Mouse (Mus musculus): ENCODE measurements around the gene Hsd11b2. TPM values are rescaled to one million over a fixed set of nuclear protein-coding genes. Genes with fewer than 3 reads are reported as not detected.

Hsd11b2 gene
- polyA plus RNA-seq, 1 experiment from 2014 or later: 0.87 TPM

DNA sequence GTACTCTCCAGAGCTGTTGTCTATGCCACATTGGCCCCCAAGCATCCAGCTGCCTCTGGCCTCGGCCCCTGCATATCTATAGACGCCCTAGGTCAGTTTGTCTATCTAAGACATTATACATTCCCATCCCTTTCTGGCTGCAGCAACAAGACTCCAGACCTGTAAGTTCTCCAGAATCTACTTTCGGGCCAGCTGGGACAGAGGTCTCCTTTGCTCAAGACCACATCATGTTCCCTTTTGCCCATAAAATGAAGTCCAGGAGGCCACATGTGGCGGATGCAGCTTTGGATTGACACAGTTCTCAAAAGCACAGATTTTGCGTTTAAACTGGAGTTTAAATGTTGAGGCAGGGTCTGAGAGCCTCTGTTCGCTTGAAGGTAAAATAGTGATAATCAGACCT, 4.4 kb upstream of the Hsd11b2 start:
- Histone ChIP-seq H3K27me3 (peaks cover 29% of the 10 kb centered on the region), H3K36me3 (no peaks in the 10 kb centered on the region), H3K4me1 (peaks cover 32% of the 10 kb centered on the region), H3K4me3 (no peak overlapping the region), H3K9me3 (no peaks in the 10 kb centered on the region), H3K27ac (no peak overlapping the region), H3K4me2 (no peak overlapping the region), H3K9ac (no peak overlapping the region)
- no peak for ATAC-seq (ENCODE audit: insufficient number of reproducible peaks, insufficient read depth, low FRiP score, low TSS enrichment, low read depth)
- 88% methylated on average over 6 of the region's 6 CpGs for WGBS

DNA sequence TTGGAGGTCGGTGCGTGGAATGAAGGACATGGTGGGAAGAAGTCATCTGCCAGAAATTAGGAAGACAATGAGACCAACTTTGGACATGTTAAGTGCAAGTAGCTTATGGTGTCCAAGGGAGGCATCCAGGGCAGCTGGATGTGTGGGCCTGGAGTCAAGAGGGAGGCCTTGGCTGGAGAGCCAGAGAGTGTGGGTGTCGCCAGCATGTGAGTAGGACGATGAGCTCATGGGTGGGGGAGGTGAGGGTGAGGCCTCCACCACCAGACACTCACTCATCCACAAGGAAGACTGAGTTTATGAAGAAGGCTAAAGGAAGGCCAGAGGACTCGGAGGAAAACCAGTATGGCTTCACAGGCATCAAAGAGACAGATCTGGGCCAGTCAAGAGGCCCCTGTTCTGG, 3.9 kb upstream of the Hsd11b2 start:
- no peaks in the 10 kb centered on the region for H3K36me3 ChIP-seq
- no peak overlapping the region for H3K4me2 ChIP-seq
- H3K9ac ChIP-seq: no peak overlapping the region
- peaks cover 34% of the 10 kb centered on the region for H3K27me3 ChIP-seq
- WGBS: 72% methylated on average over 5 of the region's 5 CpGs
- ATAC-seq (ENCODE audit: insufficient number of reproducible peaks, insufficient read depth, low FRiP score, low TSS enrichment, low read depth): no peak
- peaks cover 32% of the 10 kb centered on the region for H3K4me1 ChIP-seq
- H3K4me3 ChIP-seq: no peak overlapping the region
- H3K9me3 ChIP-seq: no peaks in the 10 kb centered on the region
- H3K27ac ChIP-seq: no peak overlapping the region

DNA sequence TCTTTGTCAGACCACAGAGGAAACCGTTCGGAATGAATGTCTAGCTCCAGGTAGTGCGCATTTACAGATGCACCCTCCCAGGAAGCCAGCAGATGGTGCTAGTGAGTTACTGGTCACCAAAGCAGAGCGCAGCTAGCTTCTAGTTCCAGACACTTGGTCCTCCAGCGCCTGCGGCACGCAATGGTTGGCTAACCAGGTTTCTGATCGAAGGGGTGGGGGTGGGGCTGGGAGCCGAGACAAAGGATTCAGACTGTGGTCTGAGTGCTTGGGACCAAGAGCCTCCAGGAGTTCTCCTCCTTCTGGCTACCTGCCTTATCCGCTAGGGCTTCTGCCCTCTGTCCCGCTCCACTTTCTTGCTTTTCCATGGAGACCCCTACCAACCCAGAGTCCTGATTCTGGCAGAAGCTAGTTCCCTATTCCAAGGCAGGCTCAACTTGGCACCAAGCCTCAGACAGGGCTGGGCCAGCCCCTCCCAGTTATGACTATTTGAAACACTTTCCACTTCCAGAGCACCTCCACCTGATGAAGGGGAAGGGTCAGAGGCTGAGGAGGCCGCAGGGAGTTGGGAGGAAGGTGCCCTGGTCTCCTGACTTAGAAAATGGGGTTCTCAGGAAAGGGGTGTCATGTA, 2.4 kb upstream of the Hsd11b2 start:
- no peak overlapping the region for H3K27ac ChIP-seq
- H3K36me3 ChIP-seq: 0 out of 2 replicates have a peak, but pooled peaks cover 1% of the 10 kb centered on the region
- ATAC-seq (ENCODE audit: insufficient number of reproducible peaks, insufficient read depth, low FRiP score, low TSS enrichment, low read depth): 0 out of 2 replicates have a peak, but pooled peaks have one; percentile 30
- peaks cover 29% of the 10 kb centered on the region for H3K4me1 ChIP-seq
- 10% methylated on average over 12 of the region's 12 CpGs for WGBS
- no peaks in the 10 kb centered on the region for H3K9me3 ChIP-seq
- H3K27me3 ChIP-seq: peaks cover 43% of the 10 kb centered on the region
- peak overlapping the region; percentile 51 for H3K4me2 ChIP-seq
- H3K4me3 ChIP-seq: peak overlapping the region; percentile 20
- H3K9ac ChIP-seq: 0 out of 2 replicates have a peak overlapping the region, but pooled peaks have one; percentile 44

DNA sequence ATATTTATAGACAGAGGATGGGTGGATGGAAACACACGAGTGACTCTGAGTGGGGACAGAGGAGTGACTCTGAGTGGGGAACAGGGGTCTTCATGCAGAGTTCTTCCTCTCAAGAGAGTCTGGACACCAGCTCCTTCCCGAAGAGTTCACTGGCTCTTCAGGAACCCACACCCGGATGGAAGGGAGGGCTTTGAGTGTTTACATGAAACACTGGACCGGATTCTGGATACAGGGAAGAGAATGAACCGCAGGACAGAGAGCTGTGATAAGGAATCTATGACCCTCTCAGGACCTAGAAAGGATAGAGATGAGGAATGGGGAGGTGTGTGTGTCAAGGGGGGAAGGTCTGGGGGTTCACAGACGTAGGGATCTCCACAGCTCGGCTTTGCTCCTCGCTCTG, 1.2 kb upstream of the Hsd11b2 start:
- Histone ChIP-seq H3K9me3 (no peaks in the 10 kb centered on the region), H3K4me2 (no peak overlapping the region), H3K4me3 (no peak overlapping the region), H3K4me1 (peaks cover 31% of the 10 kb centered on the region), H3K36me3 (peaks cover 9% of the 10 kb centered on the region), H3K9ac (no peak overlapping the region), H3K27ac (no peak overlapping the region), H3K27me3 (peaks cover 43% of the 10 kb centered on the region)
- ATAC-seq (ENCODE audit: insufficient number of reproducible peaks, insufficient read depth, low FRiP score, low TSS enrichment, low read depth): no peak
- WGBS: 40% methylated on average over 8 of the region's 8 CpGs

DNA sequence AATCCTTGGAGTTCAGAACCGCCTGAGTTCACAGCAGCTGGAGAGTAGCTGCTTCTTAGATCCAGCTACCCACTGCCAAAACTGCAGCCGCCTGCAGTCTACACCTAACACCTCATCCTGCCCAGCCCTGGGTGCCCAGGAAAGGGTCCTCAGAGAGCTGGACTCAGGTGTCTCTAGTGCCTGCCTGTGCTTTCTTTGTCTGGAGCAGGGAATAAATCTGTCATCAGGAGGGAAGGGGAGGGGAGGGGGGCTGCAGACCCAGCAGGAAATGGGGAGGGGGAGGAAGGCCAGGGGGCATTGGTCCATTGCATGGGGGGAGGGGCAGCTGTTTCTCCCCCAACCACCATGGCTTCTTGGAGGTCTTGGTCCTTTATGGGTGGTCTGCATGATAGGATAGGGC, 1.0 kb downstream of the Hsd11b2 start:
- Histone ChIP-seq H3K27me3 (peaks cover 43% of the 10 kb centered on the region), H3K27ac (no peak overlapping the region), H3K36me3 (peaks cover 24% of the 10 kb centered on the region), H3K4me3 (peak overlapping the region; percentile 60), H3K9me3 (no peaks in the 10 kb centered on the region), H3K9ac (peak overlapping the region; percentile 72; the same call in 1 of the 2 replicates), H3K4me2 (peak overlapping the region; percentile 97), H3K4me1 (peaks cover 31% of the 10 kb centered on the region)
- WGBS: 0% methylated on average over 2 of the region's 2 CpGs
- ATAC-seq (ENCODE audit: insufficient number of reproducible peaks, insufficient read depth, low FRiP score, low TSS enrichment, low read depth): no peak

DNA sequence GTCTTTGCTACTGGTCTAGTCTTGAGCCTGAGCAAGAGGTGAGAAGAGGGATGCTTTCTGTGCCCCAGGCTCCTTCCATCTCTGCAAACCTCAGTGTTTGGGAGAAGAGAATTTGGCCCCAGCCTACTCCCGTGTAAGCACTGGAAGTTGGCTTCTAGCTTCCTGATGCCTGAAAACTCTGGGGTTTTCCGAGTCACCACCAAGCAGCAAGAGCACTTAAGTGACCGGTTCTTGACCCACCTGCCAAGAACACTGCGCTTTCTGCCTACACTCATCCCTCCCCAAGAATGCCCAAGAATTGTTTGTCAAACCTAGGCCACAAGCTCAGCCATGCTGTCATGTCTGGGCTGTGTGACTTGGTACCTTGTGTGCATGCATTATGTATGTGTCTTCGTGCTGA, 2.0 kb downstream of the Hsd11b2 start:
- Histone ChIP-seq H3K4me2 (no peak overlapping the region), H3K9me3 (no peaks in the 10 kb centered on the region), H3K4me3 (no peak overlapping the region), H3K36me3 (peaks cover 34% of the 10 kb centered on the region), H3K4me1 (peaks cover 31% of the 10 kb centered on the region), H3K27ac (no peak overlapping the region), H3K9ac (no peak overlapping the region), H3K27me3 (peaks cover 43% of the 10 kb centered on the region)
- ATAC-seq (ENCODE audit: insufficient number of reproducible peaks, insufficient read depth, low FRiP score, low TSS enrichment, low read depth): no peak
- 35% methylated on average over 5 of the region's 5 CpGs for WGBS

DNA sequence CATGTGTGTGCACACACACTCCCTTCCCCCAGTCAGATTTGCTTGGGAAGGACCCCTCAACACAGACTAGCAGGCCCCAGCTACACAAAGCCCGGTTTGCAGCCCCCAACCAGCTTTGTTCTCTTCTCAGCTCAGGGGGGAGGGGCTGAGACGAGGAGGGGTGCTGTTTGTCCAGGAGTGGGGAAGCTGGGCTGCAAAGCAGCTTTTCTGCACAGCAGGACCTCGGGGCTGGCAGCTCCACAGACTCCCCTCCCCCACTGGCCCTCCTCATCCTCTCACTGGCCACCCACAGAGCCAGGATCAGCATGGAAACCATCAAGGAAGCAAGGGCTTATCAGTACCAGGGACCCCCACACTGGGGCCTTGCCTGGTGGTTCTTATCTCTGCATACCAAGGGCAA, 2.5 kb downstream of the Hsd11b2 start:
- no peak overlapping the region for H3K9ac ChIP-seq
- H3K27ac ChIP-seq: no peak overlapping the region

DNA sequence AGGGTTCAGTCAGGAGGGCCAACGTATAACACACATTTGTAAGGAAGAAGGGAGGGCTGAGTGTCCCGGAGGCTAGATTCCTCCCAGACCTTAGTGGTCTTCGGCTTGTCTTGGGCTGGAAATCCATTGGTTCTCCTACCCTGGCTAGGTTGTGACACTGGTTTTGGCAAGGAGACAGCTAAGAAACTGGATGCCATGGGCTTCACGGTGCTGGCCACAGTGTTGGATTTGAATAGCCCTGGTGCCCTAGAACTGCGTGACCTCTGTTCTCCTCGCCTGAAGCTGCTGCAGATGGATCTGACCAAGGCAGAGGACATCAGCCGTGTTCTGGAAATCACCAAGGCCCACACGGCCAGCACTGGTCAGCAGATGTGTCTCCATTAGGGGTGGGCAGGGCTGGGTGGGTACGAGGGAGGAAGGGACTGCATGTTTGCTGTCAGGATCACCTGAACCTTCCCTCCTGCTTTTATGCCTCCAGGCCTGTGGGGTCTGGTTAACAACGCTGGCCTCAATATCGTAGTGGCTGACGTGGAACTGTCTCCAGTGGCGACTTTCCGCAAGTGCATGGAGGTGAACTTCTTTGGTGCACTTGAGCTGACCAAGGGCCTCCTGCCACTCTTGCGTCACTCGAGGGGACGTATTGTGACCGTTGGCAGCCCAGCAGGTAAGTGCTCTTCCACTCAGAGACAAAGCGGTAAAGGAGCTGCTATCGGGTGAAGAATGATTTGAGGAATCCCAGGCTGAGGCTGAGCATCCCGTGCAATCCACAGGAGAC, 3.6 kb downstream of the Hsd11b2 start:
- peaks cover 32% of the 10 kb centered on the region for H3K27me3 ChIP-seq
- no peak for ATAC-seq (ENCODE audit: insufficient number of reproducible peaks, insufficient read depth, low FRiP score, low TSS enrichment, low read depth)
- WGBS: 83% methylated on average over 21 of the region's 21 CpGs
- peaks cover 25% of the 10 kb centered on the region for H3K4me1 ChIP-seq
- H3K4me2 ChIP-seq: no peak overlapping the region
- H3K36me3 ChIP-seq: peaks cover 41% of the 10 kb centered on the region
- no peak overlapping the region for H3K4me3 ChIP-seq
- no peak overlapping the region for H3K27ac ChIP-seq
- no peaks in the 10 kb centered on the region for H3K9me3 ChIP-seq
- H3K9ac ChIP-seq: no peak overlapping the region

More for the DNA sequence above, 2.5 kb downstream of the Hsd11b2 start:
- Histone ChIP-seq H3K36me3 (peaks cover 37% of the 10 kb centered on the region), H3K4me1 (peaks cover 30% of the 10 kb centered on the region), H3K27me3 (peaks cover 43% of the 10 kb centered on the region), H3K4me2 (no peak overlapping the region), H3K9me3 (no peaks in the 10 kb centered on the region), H3K4me3 (no peak overlapping the region)
- no peak for ATAC-seq (ENCODE audit: insufficient number of reproducible peaks, insufficient read depth, low FRiP score, low TSS enrichment, low read depth)
- WGBS: 2% methylated on average over 3 of the region's 3 CpGs

DNA sequence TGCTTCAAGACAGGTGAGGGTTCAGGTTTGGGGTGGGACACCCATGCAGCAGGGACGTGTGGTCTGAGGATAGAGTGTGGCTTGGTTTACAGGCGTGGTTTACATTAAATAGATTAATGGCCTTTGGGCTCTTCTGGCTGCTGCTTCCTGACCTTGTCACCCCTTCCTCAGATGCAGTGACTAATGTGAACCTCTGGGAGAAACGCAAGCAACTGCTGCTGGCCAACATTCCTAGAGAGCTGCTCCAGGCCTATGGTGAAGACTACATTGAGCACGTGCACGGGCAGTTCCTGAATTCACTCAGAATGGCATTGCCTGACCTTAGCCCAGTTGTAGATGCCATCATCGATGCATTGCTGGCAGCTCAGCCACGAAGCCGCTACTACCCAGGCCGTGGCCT, 4.3 kb downstream of the Hsd11b2 start:
- Histone ChIP-seq H3K27ac (no peak overlapping the region), H3K4me2 (no peak overlapping the region), H3K9me3 (no peaks in the 10 kb centered on the region), H3K4me1 (peaks cover 25% of the 10 kb centered on the region), H3K27me3 (peaks cover 25% of the 10 kb centered on the region), H3K36me3 (peaks cover 48% of the 10 kb centered on the region), H3K4me3 (no peak overlapping the region), H3K9ac (no peak overlapping the region)
- WGBS: 65% methylated on average over 9 of the region's 9 CpGs
- no peak for ATAC-seq (ENCODE audit: insufficient number of reproducible peaks, insufficient read depth, low FRiP score, low TSS enrichment, low read depth)

DNA sequence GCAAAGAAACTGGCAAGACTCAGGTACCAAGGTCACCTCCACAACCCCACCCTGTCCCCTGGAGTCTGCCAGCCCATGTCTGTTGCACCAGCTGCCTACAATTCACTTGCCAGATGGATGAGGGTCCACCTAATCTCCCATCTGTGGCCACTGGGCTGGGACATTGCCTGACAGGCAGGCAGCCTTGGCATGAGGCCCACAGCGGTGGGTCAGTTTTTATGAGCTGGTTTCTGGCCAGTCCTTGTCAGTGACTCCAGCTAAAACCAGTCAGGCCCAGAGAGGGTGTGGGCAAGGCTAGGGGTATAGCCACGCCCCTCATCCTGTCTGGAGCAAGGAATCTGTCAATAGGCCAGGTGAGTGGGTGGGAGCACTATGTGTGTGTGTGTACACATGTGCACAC, 8.6 kb downstream of the Hsd11b2 start:
- peaks cover 76% of the 10 kb centered on the region for H3K36me3 ChIP-seq
- no peak overlapping the region for H3K4me3 ChIP-seq
- H3K9ac ChIP-seq: no peak overlapping the region
- H3K27ac ChIP-seq: no peak overlapping the region
- no peaks in the 10 kb centered on the region for H3K4me1 ChIP-seq
- H3K4me2 ChIP-seq: no peak overlapping the region
- 90% methylated on average over 2 of the region's 2 CpGs for WGBS
- no peak; the same call in 1 of the 2 replicates for ATAC-seq (ENCODE audit: insufficient number of reproducible peaks, insufficient read depth, low FRiP score, low TSS enrichment, low read depth)
- H3K9me3 ChIP-seq: no peaks in the 10 kb centered on the region
- H3K27me3 ChIP-seq: no peaks in the 10 kb centered on the region

DNA sequence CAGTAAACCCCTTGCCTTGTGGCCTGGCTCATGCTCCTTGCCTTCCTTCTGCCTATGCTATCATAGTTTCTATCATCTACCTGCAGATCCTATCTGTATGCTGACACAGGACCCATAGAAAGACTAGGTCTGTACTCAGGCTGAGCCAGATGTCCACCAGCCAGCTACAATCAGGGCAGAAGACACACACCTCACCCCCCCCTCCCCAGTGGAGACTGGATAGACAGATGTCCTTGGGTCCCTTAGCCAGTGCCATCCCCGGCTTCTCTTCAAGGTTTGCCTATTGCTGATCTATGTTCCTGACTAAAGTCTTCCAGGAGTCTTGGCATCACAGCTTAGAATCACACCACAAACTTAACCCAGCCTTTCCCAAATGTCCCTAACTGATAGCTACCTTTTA, 9.7 kb downstream of the Hsd11b2 start:
- Histone ChIP-seq H3K27me3 (no peaks in the 10 kb centered on the region), H3K4me1 (peaks cover under 1% of the 10 kb centered on the region; the same call in 1 of the 2 replicates), H3K9me3 (no peaks in the 10 kb centered on the region), H3K36me3 (peaks cover 65% of the 10 kb centered on the region), H3K4me3 (no peak overlapping the region), H3K9ac (no peak overlapping the region), H3K27ac (no peak overlapping the region), H3K4me2 (no peak overlapping the region)
- no peak for ATAC-seq (ENCODE audit: insufficient number of reproducible peaks, insufficient read depth, low FRiP score, low TSS enrichment, low read depth)
- 92% methylated on average over 1 of the region's 1 CpGs for WGBS

DNA sequence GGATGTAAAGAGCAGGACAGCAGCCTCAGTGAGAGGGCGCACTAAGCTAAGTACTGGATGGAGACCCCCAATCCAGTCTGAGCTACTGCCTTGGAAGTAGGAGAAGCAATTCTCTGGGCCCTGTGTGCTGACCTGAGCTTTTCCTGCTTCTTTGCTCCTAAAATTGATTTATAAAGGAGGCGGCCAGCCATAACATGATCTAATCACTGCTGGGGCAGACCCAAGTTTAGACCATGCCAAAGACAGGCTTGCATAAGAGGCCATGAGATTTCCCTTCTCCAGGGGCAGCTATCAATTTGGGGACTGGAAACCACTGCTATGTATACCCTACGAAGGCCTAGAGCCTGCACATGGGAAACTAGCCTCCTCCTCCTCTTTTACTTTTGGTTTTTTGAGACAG, 10.7 kb downstream of the Hsd11b2 start:
- peaks cover 61% of the 10 kb centered on the region for H3K36me3 ChIP-seq
- no peaks in the 10 kb centered on the region for H3K9me3 ChIP-seq
- peaks cover 10% of the 10 kb centered on the region for H3K4me1 ChIP-seq
- no peak overlapping the region for H3K27ac ChIP-seq
- no peak overlapping the region for H3K4me3 ChIP-seq
- no peak overlapping the region for H3K4me2 ChIP-seq
- no peak overlapping the region for H3K9ac ChIP-seq
- 93% methylated on average over 3 of the region's 3 CpGs for WGBS
- no peaks in the 10 kb centered on the region for H3K27me3 ChIP-seq
- ATAC-seq (ENCODE audit: insufficient number of reproducible peaks, insufficient read depth, low FRiP score, low TSS enrichment, low read depth): no peak

Data from embryonic facial prominence, embryonic 13.5 days (tissue).